ENCODE assay signal across 8 mouse cellular contexts in the genomic region with DNA sequence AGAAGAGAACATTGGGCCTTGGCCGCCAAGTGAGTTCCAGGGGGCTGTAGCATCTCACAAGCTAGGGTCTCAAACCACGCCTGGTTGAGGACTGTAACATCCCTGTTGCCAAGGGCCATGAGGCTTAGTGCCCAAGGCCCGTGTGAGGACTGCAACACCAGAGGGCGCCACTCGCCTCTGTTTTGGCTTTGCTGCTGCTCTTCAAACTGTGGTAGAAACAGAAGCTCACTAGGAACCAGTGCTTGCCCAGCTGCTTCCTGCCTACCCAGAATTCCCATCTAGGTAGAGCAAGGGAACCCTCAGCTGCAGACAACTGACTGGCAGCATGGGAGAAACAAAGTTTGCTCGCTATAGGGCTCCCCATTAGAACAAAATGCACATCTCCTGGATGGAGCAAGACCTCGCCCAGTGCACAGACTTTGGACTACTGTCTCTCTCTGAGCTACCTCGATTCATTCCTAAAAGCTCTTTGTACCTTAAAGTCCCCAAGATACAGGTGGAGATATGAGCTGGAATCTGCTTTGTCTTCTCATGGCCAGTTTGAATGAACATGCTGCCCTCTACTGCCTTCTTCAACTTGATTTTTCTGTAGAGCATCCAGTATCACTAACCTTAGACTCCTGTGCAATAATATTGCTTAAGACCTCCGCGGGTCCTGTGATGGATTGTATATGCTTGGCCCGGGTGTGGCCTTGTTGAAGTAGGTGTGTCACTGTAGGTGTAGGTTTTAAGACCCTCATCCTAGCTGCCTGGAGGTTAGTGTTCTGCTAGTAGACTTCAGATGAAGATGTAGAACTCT. TPM values are rescaled to one million over a fixed set of nuclear protein-coding genes. Genes with fewer than 3 reads are reported as not detected.
A peak's percentile ranks its signal among the peaks of the same experiment; 100 is the strongest.
DNase-seq lines count a peak whose midpoint lies in the region; ATAC-seq and TF ChIP-seq lines count a peak whose summit lies in the region.

No protein-coding gene starts in this region.

- H3K9me3 ChIP-seq in neural tube, embryonic 15.5 days (replicated peaks): no peaks in the 10 kb centered on the region
- H3K9me3 ChIP-seq in intestine, postnatal 0 days (ENCODE audit: control insufficient read depth): no peaks in the 10 kb centered on the region
- H3K9me3 ChIP-seq in liver, embryonic 14.5 days (ENCODE audit: control insufficient read depth, low read length): no peaks in the 10 kb centered on the region

- no peak overlapping the region for H3K9ac ChIP-seq in neural tube, embryonic 15.5 days (replicated peaks)
- no peak overlapping the region for H3K9ac ChIP-seq in intestine, postnatal 0 days (ENCODE audit: low read depth, low read length)
- H3K9ac ChIP-seq in liver, embryonic 14.5 days (replicated peaks): no peak overlapping the region

- no peak; the same call in 1 of the 2 replicates for ATAC-seq in neural tube, embryonic 15.5 days (ENCODE audit: low FRiP score)
- peak; percentile 50; the same call in 1 of the 2 replicates for ATAC-seq in intestine, postnatal 0 days
- 0 out of 2 replicates have a peak, but pooled peaks have one; percentile 28 for ATAC-seq in liver, embryonic 14.5 days (ENCODE audit: insufficient read depth)
- ATAC-seq in monocyte, adult 5-6 weeks (replicated peaks; ENCODE audit: insufficient number of reproducible peaks, low FRiP score, low TSS enrichment, poor library complexity, severe bottlenecking): no peak; the same call in 1 of the 2 replicates

- H3K27me3 ChIP-seq in neural tube, embryonic 15.5 days (replicated peaks): no peaks in the 10 kb centered on the region
- H3K27me3 ChIP-seq in intestine, postnatal 0 days (replicated peaks; ENCODE audit: control insufficient read depth, insufficient read depth, low read length): no peaks in the 10 kb centered on the region
- H3K27me3 ChIP-seq in liver, embryonic 14.5 days (ENCODE audit: control insufficient read depth, insufficient read depth, low read length): no peaks in the 10 kb centered on the region
- H3K27me3 ChIP-seq in small intestine, adult 2 months (ENCODE audit: control insufficient read depth, insufficient read depth, low read length): no peaks in the 10 kb centered on the region

- H3K27ac ChIP-seq in neural tube, embryonic 15.5 days (replicated peaks): no peak overlapping the region
- H3K27ac ChIP-seq in intestine, postnatal 0 days (ENCODE audit: low read depth, low read length): no peak overlapping the region
- H3K27ac ChIP-seq in liver, embryonic 14.5 days: no peak overlapping the region
- no peak overlapping the region for H3K27ac ChIP-seq in small intestine, adult 2 months (ENCODE audit: insufficient read depth, low read depth, low read length)

- 82% methylated on average over 11 of the region's 11 CpGs for WGBS in neural tube, embryonic 15.5 days
- WGBS in intestine, postnatal 0 days: 56% methylated on average over 11 of the region's 11 CpGs
- 46% methylated on average over 11 of the region's 11 CpGs for WGBS in liver, embryonic 14.5 days (ENCODE audit: insufficient replicate concordance)
- 38% methylated on average over 11 of the region's 11 CpGs for WGBS in small intestine, adult 2 months

- no peaks in the 10 kb centered on the region for H3K36me3 ChIP-seq in neural tube, embryonic 15.5 days
- H3K36me3 ChIP-seq in intestine, postnatal 0 days (ENCODE audit: control insufficient read depth, insufficient read depth): peaks cover 15% of the 10 kb centered on the region; the same call in 1 of the 2 replicates
- H3K36me3 ChIP-seq in liver, embryonic 14.5 days (replicated peaks; ENCODE audit: control insufficient read depth, insufficient read depth, low read depth): no peaks in the 10 kb centered on the region
- 0 out of 2 replicates have a peak, but pooled peaks cover 2% of the 10 kb centered on the region for H3K36me3 ChIP-seq in small intestine, adult 2 months (ENCODE audit: control insufficient read depth, insufficient read depth, low read length)

- peak; percentile 41 for DNase-seq in neural tube, embryonic 10.5 days (ENCODE audit: extremely low spot score, low spot score)
- peak; percentile 71 for DNase-seq in WW6 (ENCODE audit: low read depth, low spot score)
- DNase-seq in embryo, embryonic 10.5 days (ENCODE audit: low spot score): peak; percentile 62
- DNase-seq in liver, embryonic 14.5 days (ENCODE audit: low read depth in 3 of 3, low spot score in 3 of 3): peak in 2 of 3 experiments; percentile 17 to 41

- no peaks in the 10 kb centered on the region for H3K4me1 ChIP-seq in neural tube, embryonic 15.5 days
- H3K4me1 ChIP-seq in intestine, postnatal 0 days (replicated peaks; ENCODE audit: control insufficient read depth, insufficient read depth, low read length): no peaks in the 10 kb centered on the region
- H3K4me1 ChIP-seq in liver, embryonic 14.5 days (replicated peaks; ENCODE audit: control insufficient read depth in 2 of 2, insufficient read depth in 2 of 2, low read length in 1 of 2): peaks cover 5 to 10% of the 10 kb centered on the region in 2 experiments
- no peaks in the 10 kb centered on the region for H3K4me1 ChIP-seq in small intestine, adult 2 months (ENCODE audit: control insufficient read depth, insufficient read depth, insufficient read length, low read length)

- no peak for TF ChIP-seq POLR2A in small intestine, adult 2 months (IDR thresholded peaks at IDR 0.05; ENCODE audit: low read depth, low read length)

- H3K4me3 ChIP-seq in neural tube, embryonic 15.5 days (replicated peaks): no peak overlapping the region
- no peak overlapping the region for H3K4me3 ChIP-seq in intestine, postnatal 0 days (ENCODE audit: low read depth, low read length)
- H3K4me3 ChIP-seq in liver, embryonic 14.5 days (ENCODE audit: insufficient read depth in 1 of 2, low read depth in 2 of 2, low read length in 2 of 2): no peak overlapping the region
- no peak overlapping the region for H3K4me3 ChIP-seq in small intestine, adult 2 months (ENCODE audit: low read depth, low read length)

- peak; percentile 81 for TF ChIP-seq CTCF in intestine, postnatal 0 days (IDR thresholded peaks at IDR 0.05; ENCODE audit: low read depth)
- peak; percentile 92 for TF ChIP-seq CTCF in liver, embryonic 14.5 days (IDR thresholded peaks at IDR 0.05; ENCODE audit: low read depth)
- peak; percentile 68 for TF ChIP-seq CTCF in small intestine, adult 2 months (IDR thresholded peaks at IDR 0.05; ENCODE audit: extremely low read depth, insufficient read length, insufficient replicate concordance, low read depth, low read length)

- H3K4me2 ChIP-seq in neural tube, embryonic 15.5 days: no peak overlapping the region
- H3K4me2 ChIP-seq in intestine, postnatal 0 days (replicated peaks; ENCODE audit: low read depth): no peak overlapping the region
- no peak overlapping the region for H3K4me2 ChIP-seq in liver, embryonic 14.5 days (ENCODE audit: low read depth)

- no peak for TF ChIP-seq EP300 in liver, embryonic 14.5 days (IDR thresholded peaks at IDR 0.05; ENCODE audit: low read depth)

RNA-seq across cellular contexts. Expression of a gene that starts 52.7 kb away (rescaled TPM):
- 3.7 and 4.8 TPM in 2 replicates for polyA plus RNA-seq in neural tube, embryonic 15.5 days (2015; fragmentation: Nextera tagmentation; extraction: Ambion mirVana)
- 151 and 152 TPM in 2 replicates for polyA plus RNA-seq in intestine, postnatal 0 days (2015; fragmentation: Nextera tagmentation; extraction: Ambion mirVana)
- 1.9 and 2.2 TPM in 2 replicates for polyA plus RNA-seq in liver, embryonic 14.5 days (2012; rRNA removed)
- polyA plus RNA-seq in liver, embryonic 14.5 days (2014; fragmentation: Nextera tagmentation; extraction: Ambion mirVana): 3.2 and 3.4 TPM in 2 replicates
- 33.9 and 64.3 TPM in 2 replicates for polyA plus RNA-seq in small intestine, adult 2 months (2012; rRNA removed)
- not detected in 3 replicates for total RNA-seq in monocyte, adult 5-6 weeks (2017)

Comparison
In these comparisons a context has a peak if more than half of its experiments do, and no peak if none do; other contexts are left out.
1. ATAC-seq: peak in intestine, postnatal 0 days (single experiment) and liver, embryonic 14.5 days (single experiment); none in neural tube, embryonic 15.5 days (single experiment) and monocyte, adult 5-6 weeks (single experiment).
2. Peak in every context shown above with its lines, with median percentiles within 50 percentile points of each other: DNase-seq and CTCF ChIP-seq.